Mouse (Mus musculus) frontal cortex, postnatal 25 days (tissue): ENCODE data around the gene Mertk.
A peak's percentile ranks its signal among the peaks of the same experiment; 100 is the strongest.

Source experiments
- DNase-seq, 2 experiments: peaks; one replicate each; pipeline ENCODE4 v3.0.0; 2022; ENCODE audit warnings: low spot score in 2 of 2

Mertk gene

GRCm38 (mm10) chr2:128817786-128818681, 119.3 kb downstream of the Mertk start, which contains the start of gene Tmem87b:
Gene Tmem87b (plus strand): TSS chr2:128818118.
- DNase-seq, result peak; percentile 91 to 97

GRCm38 (mm10) chr2:128818956-128819643, 120.3 kb downstream of the Mertk start:
- DNase-seq, result no peak

GRCm38 (mm10) chr2:128820631-128821030, 121.9 kb downstream of the Mertk start:
- DNase-seq, result no peak

GRCm38 (mm10) chr2:128823893-128824292, 125.1 kb downstream of the Mertk start:
- DNase-seq, result no peak

GRCm38 (mm10) chr2:128827787-128828186, 129.0 kb downstream of the Mertk start:
- no peak for DNase-seq

GRCm38 (mm10) chr2:128832611-128833010, 133.9 kb downstream of the Mertk start:
- DNase-seq, result no peak

- no peak for DNase-seq
Observed at GRCm38 (mm10) chr2:128833035-128833434, 134.3 kb downstream of the Mertk start.

- DNase-seq, result no peak
Observed at GRCm38 (mm10) chr2:128833435-128833834, 134.7 kb downstream of the Mertk start.

GRCm38 (mm10) chr2:128837531-128837930, 138.8 kb downstream of the Mertk start:
- no peak for DNase-seq

- DNase-seq, result no peak
Observed at GRCm38 (mm10) chr2:128838611-128839010, 139.9 kb downstream of the Mertk start.

GRCm38 (mm10) chr2:128839501-128839900, 140.7 kb downstream of the Mertk start:
- DNase-seq, result no peak

- no peak for DNase-seq
Observed at GRCm38 (mm10) chr2:128842437-128842836, 143.7 kb downstream of the Mertk start.

GRCm38 (mm10) chr2:128850036-128850435, 151.3 kb downstream of the Mertk start:
- DNase-seq, result no peak
